Mouse (Mus musculus) embryonic fibroblast, embryonic 13.5 days (primary cell): ENCODE data around the gene Gkap1.

Experiments used
- CTCF ChIP-seq: IDR thresholded peaks from 2 replicates; pipeline ENCODE4 v1.5.1; 2011; ENCODE audit warnings: mild to moderate bottlenecking, control low read depth, low read length, moderate library complexity, borderline replicate concordance; ENCODE audit not compliant: insufficient read depth
- POLR2A ChIP-seq: IDR thresholded peaks from 2 replicates; pipeline ENCODE4 v1.6.1; 2011; ENCODE audit warnings: low read depth, mild to moderate bottlenecking, control low read depth, low read length, moderate library complexity

GRCm38 (mm10) chr13:58236536-58236935 lies 39.0 kb downstream of the Gkap1 start:
- TF ChIP-seq CTCF (no peak), POLR2A (no peak)
